Mouse (Mus musculus) embryonic fibroblast, embryonic 13.5 days (primary cell): ENCODE measurements around the gene Slc38a1.

ENCODE experiments used
- CTCF ChIP-seq: IDR thresholded peaks from 2 replicates; pipeline ENCODE4 v1.5.1; 2011; ENCODE audit warnings: mild to moderate bottlenecking, control low read depth, low read length, moderate library complexity, borderline replicate concordance; ENCODE audit not compliant: insufficient read depth
- POLR2A ChIP-seq: IDR thresholded peaks from 2 replicates; pipeline ENCODE4 v1.6.1; 2011; ENCODE audit warnings: low read depth, mild to moderate bottlenecking, control low read depth, low read length, moderate library complexity

DNA sequence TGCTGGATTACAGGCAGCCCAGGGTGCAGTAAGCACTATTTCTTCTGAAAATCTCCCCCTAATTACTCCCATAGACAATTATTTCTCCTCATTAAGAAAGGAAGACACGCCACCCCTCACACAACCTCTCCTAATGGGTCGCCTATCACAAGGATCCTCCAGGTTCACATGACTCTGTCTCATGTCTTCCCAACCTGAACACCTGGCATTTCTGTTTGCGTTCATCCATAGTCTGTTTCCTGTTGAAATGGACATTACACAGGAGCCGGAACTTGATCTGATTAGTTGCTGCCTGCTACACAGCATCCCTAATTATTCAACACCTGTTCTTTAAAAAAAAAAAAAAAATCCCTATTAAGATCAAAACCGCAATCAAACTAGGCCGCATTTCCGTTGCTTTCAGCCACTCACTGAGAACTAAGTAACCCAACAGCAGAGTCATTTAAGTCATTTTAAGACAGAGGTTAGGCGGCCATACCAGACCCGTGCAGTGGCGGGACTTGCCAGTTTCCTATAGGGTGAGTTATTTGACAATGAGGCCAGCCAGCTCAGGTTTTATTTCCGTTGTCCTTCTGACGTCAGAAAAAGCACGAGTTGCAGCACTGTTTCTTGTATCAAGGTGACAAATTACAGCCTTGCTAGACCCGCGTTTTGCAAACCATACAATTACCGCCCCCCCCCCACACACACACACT is 2.3 kb downstream of the Slc38a1 start:
- TF ChIP-seq CTCF = no peak
- TF ChIP-seq POLR2A = no peak
